Mouse (Mus musculus) heart, postnatal 10 days (tissue): Measurements from ENCODE around the gene Sult2a4. TPM values are rescaled to one million over a fixed set of nuclear protein-coding genes. Genes with fewer than 3 reads are reported as not detected.
"Not testable (repeated sequence)": the region's sequence is repeated elsewhere in the genome, so short reads cannot be mapped to it uniquely, and the experiment has no call there.

Experiments
- DNase-seq, 2 experiments: peaks; one replicate each; pipeline ENCODE4 v3.0.0; 2021
- intact Hi-C: fragments of 180-260 bp; cut with DNase I; formaldehyde crosslinking; loops from one replicate; pipeline ENCODE4 v1.15.1; 2025
- total RNA-seq, 2 experiments: library from RNA; stranded (reverse); gene quantifications; 2 replicates each; pipeline ENCODE4 v1.2.3; 2021

The Sult2a4 gene
- not detected for total RNA-seq

DNA sequence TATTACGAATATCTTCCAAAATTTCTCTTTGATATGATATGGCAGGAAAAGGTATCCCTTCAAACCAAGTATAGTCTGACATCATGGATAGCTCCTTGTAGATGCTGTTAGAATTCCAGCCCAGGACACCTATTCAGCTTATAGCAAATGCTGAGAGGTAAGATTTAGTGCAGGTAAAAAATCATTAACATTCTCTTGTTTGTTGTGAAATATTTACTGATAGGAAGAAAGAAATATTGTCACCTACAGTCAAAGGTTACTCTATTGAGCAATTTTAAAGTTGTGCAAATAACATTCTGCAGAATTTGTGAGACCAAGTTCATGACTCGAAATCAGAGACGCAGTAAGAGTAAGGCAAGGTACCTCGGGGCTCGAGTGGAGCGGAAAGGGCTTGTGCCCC is at the start of gene Sult2a4:
Gene Sult2a4, minus strand, starts transcription at position 101 of the 400 bp plus-strand sequence.
- intact Hi-C loops, DNase-seq: not testable (repeated sequence)

DNA sequence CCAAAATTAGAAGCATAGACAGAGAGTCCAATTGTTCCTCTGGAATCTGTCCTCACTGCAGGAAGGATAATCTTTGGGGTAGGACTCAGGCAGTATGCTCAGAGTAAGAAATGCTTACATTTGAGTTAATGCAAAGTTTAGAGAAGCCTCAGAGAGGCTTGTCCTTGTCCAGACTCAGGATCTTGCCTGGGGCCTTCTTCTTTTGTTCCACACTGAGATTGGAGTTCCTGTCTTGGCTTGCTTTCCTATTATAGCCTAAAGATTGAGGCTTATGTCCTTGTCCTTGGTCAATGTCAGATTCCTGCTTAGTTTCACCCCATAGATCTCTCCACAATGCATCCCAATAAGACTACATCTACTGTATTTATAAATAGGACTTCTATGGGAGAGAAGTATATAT is 41.4 kb upstream of the Sult2a4 start:
- intact Hi-C loops, DNase-seq: not testable (repeated sequence)

DNA sequence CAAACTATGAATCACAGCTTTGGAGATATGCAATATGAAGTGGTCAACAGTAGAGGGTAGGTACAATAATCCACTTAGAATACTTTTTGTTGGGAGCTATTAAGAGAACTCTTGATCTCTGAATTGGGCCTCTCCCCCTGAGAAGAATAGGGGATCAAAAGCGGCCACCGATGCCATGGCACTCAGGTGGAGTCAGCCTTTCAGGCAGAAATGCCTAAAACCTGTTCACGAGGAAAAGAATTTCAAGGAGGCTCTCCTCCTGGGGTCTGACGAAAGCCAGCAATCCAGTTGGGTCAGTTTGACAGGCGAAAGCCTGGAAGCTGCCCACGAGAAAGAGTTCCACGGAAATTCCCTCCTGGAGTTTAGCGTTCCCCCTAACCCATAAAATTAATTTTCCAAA is 23.7 kb upstream of the Sult2a4 start:
- intact Hi-C loops = no loop called here
- no peak for DNase-seq

- intact Hi-C loops = not testable (repeated sequence)
Measured at GRCm38 (mm10) chr7:14010686-14011085, 21.3 kb upstream of the Sult2a4 start.

More at GRCm38 (mm10) chr7:14010686-14011085, 21.3 kb upstream of the Sult2a4 start:
- not testable (repeated sequence) for DNase-seq

Other genes starting within 250 kb of the Sult2a4 start
- gene Sult2a1, start 152.2 kb downstream of the Sult2a4 start, total RNA-seq = not detected
- gene Sult2a3, start 133.4 kb upstream of the Sult2a4 start, total RNA-seq = not detected